Mouse (Mus musculus): ENCODE results near the gene Lmbrd1.
"Not testable (repeated sequence)": the region's sequence is repeated elsewhere in the genome, so short reads cannot be mapped to it uniquely, and the experiment has no call there.

Gene Lmbrd1

DNA sequence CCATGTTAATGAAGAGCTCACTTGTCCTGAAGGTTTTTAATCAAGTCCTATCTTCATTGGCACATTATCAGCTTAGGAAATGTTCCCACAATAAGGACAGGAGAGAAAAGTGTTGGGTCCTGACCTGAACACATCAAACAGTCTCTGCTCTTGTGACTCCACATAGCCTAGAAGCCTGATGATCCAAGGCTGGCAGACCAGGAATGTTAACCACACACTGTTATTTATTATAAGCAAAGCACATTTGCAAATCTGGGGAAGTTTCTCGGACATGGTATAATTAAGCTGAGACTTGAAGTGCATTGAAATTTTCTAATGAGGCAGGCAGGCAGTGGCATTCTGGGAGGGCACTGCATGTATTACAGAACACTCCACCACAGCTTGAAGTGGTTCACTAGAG is 41.8 kb downstream of the Lmbrd1 start:
- in situ Hi-C loops (cut with MboI, MseI), result no loop called here

DNA sequence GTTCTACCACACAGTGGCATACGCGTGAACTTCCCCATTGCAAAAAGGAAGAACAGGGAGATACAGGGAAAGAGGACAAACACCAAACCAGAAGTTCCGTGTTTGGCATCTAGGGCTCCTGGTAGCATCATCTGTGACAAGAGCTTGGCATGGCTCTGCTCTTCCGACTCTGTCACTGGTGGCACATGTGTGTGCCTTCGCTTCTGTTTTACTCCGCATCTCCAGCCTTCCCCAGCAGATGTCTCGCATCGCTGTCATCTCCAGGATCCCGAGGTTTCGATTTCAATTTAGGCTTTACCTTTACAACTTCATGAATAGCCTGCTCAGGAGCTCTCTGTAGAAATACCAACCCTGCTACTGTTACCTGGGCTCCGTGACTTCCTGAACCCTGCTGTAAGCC is 51.4 kb downstream of the Lmbrd1 start:
- in situ Hi-C loops (cut with MboI, MseI), result no loop called here

DNA sequence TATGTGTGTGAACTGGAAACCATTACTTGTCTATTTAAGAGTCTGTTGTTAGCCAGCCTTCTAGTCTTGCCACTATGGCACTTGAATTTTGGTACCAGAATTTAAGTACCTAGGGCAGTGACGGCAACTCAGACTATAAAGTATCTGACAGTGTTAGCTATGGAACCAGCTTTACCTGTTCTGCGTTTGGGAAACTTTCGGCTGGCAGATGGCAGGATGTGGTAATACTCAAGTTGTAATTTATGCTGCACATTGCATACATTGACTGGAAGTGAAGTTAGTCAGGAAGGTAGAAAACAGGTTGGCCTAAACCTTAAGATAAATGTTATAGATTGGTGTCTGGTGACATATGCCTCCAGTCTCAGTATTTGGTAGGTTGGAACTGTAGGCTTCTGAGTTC is 53.9 kb downstream of the Lmbrd1 start:
- in situ Hi-C loops (cut with MboI, MseI), result no loop called here

DNA sequence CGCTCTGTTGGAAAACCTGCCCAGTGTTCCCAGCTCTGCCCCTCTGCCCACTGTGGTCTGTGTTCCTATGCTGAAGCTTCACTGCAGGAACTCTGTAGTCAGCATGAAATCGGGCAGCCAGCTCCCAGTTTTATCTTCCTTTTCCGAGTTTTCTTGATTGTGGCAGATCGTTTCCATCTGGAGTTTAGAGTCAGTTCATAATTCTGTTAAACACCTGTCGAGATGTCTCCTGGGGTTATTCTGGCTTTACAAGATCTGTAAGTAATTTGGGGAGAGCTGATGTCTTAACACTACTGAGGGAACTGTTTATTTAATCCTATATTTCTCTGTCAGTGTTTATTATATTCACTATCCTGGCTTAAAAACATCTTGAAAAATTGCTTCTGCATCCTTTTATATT is 56.4 kb downstream of the Lmbrd1 start:
- in situ Hi-C loops (cut with MboI, MseI), result no loop called here

DNA sequence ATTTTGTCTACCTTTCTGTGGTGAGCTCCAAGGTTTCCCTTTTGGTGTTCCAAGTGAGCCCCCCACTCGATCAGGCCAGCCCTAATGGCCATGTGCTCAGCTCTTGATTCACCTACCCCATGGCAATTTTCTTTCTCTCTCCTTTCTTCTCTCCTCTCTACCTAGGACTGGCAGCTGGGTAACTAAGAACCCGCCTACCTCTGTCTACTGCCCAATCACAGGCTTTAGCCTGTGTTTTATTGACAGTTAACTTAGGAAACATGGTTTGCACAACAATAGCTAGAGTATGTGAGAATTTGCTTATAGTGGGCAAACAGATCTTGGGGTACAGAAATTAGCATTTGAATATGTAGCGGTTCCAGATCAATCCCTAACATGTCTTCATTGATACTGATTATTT is 62.5 kb downstream of the Lmbrd1 start:
- in situ Hi-C loops (cut with MboI, MseI), result no loop called here

DNA sequence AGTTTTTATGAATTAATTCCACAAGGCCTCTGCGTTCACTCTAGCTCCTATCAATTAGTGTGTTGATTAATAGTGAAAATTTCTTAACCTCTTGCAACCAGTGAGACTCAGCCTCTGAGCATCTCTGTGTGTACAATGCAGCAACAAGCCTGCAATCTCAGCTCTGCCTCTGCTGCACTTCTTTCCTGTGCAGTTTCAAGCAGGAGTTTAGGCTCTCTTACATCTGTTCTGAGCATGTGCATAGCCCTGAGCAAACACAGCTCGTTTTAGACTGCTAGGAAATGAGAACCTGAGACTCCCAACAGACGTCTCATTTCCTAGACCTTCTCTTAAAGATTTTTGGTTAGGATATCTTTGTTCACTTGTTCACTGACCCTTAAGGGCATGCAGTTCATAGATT is 63.1 kb downstream of the Lmbrd1 start:
- in situ Hi-C loops (cut with MboI, MseI), result no loop called here

DNA sequence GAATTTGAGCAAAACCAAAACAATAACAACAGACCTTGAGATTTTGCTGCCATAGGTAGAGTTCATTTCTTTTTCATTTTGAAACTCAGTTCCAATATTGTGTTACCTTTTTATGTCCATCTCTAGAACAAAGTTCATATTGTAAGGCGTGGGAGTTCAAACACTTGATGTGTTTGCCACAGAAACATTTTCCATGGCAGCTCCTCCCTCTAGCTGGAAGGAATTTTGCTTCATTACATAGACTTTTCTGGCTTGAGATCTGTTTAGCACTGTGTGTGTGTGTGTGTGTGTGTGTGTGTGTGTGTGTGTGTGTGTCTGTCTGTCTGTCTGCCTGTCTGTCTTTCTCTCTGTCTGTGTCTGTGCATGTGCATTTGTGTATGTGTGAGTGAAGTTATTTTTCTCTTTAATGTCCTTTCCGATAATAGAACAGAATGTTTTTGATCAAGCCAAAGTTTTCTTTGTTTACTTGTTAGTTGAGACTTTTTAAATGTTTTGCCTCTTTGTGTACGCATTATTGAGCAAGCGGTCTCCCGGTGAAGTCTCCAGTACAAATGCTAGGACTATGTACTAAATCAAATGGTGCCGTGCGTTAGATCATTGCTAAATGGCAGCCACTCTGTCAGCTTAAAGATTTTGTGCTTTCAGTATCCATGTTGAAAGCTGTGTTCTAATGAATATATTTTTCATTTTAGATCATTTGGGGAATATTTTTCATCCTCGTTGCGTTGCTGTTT is 64.9 kb downstream of the Lmbrd1 start:
- in situ Hi-C loops (cut with MboI, MseI), result no loop called here

DNA sequence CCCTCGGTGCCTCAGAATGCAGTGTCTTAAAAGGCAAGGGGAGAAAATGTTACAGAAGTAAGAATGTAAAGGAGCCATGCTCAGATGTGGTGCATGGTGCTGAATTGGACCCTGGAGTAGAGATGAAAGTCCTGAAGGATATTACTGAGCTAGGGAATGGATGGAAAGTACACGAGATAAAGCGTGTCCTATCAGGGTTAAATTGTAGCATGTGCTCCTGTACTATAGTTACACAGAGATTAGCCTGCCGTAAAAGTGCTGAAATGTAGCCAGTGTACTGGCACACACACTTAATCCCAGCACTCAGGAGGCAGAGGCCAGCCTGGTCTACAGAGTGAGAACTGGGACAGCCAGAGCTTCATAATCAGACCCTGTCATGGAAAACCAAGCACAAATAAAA is 74.3 kb downstream of the Lmbrd1 start:
- in situ Hi-C loops (cut with MboI, MseI), result no loop called here

DNA sequence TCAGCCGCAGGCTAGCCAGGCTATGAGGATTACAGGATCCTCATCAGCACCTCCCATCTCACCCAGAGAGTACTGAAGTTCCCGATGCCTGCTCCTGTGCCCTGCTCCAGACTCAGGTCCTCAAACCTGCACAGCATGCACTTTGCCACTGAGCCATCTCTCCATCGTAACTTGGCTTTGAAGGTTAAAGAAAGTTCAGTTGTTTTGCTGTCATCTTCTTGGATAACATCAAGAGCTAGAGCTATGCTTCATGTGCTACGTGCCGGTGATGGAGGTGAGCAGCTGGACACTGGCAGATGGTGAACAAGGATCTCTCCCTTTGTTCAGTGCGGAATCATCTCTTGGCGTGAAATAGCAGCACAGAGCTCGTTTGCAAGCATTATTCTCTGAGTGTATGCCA is 80.1 kb downstream of the Lmbrd1 start:
- in situ Hi-C loops (cut with MboI, MseI), result no loop called here

DNA sequence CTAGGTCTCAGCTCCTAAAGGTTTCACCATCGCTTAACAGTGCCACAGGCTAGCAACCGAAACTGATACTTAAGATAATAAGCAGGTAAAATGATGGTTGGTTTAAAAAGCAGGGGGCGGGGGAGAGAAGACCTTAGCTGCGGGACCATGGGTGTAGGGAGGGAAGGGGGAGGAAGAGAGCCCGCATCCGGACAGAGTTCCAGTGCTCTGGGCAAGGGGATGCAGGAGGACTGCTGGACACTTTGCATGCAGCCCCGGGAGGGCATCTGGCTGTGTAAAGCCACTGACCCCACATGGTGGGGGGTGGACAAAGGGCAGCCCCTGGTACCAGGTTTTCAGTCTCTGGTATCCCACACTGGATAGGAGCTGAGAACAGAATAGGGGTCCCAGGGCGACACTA is 88.0 kb downstream of the Lmbrd1 start:
- in situ Hi-C loops (cut with MboI, MseI), result no loop called here

DNA sequence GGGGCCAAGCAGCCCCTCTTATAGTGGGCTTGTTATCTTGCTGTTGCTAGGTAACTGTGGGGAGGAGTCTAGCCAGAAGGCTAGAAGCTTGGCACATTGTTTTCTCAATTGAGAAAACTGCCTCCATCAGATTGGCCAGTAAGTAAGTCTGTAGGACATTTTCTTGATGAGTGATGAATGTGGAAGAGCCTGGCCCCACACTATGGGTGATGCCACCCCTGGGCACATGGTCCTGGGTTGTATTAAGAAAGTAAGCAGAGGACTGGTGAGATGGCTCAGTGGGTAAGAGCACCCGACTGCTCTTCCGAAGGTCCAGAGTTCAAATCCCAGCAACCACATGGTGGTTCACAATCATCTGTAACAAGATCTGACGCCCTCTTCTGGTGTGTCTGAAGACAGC is 88.8 kb downstream of the Lmbrd1 start:
- in situ Hi-C loops (cut with MboI, MseI), result not testable (repeated sequence)

DNA sequence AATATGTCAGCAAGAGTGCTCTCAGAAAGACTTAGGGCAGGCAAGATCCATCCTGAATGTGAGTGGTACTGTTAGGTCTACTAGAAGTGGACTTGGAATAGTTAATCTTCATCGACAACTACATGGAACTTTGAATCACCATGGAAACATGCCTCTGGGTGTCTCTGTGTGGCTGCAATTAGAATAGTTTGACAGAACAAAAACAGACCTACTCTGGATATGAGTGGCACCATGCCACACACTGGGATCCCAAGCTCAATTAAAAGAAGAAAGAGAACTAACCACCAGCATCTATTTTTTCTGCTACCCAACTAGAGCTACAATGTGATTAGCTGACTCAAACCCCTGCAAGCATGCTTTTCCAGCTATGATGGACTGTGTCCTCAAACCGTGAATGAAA is 95.2 kb downstream of the Lmbrd1 start:
- in situ Hi-C loops (cut with MboI, MseI), result no loop called here

DNA sequence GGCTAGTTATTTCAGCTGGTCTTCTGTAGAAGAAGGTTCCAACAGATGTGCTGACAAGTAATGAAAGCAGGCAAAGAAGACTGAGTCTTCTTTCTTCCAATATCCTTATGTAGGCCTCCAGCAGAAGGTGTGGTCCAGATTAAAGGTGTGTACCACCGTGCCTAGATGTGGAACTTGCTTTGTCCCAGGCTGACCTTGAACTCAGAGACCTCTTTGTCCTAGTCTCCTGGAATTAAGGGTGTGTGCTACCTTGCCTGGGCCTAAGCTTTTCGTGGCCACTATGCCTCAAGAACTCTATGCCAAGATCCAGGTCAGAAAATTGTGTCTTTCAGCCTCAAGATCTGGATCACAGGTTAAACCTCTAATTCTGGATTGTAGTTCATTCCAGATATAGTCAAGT is 98.1 kb downstream of the Lmbrd1 start:
- in situ Hi-C loops (cut with MboI, MseI), result no loop called here

DNA sequence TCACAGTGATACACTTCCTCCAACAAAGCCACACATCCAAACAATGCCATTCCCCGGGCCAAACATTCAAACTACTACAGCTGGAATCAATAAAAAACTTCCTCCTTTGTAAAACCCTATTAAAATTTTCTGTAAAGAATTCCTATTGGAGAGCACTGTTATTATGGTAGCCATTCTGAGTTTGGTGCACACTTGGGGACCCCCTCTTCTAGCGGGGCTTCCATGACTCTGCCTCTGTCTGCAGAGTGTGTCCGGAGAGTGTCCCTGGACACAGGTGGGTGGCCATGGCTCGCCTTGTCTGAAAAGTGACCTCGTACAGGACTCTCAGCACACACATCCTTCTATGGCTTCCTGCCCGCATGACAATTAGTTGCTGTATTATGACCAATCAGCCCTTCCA is 114.7 kb downstream of the Lmbrd1 start:
- in situ Hi-C loops (cut with MboI, MseI), result no loop called here

DNA sequence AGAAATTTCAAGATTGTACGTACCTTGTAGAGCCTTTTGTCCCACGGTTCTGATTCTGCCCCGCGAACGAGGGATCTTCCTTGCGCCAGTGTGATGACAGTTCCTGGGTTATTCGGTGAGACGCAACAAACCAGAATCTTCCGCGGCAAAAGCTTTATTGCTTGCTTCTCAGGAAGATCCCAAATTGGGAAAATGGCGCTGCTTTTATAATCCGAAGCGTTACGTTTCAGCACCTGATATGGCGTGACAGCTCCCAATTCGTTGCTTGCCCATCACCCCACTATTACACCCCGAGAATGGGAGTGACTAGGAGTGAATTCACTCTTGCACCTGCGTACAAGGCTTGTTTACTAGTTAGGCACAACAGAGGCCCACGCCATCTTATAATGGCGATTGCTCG is 129.5 kb downstream of the Lmbrd1 start:
- in situ Hi-C loops (cut with MboI, MseI), result not testable (repeated sequence)
